Mouse (Mus musculus) small intestine, adult 2 months (tissue): ENCODE results near the gene Acad9. TPM values are rescaled to one million over a fixed set of nuclear protein-coding genes. Genes with fewer than 3 reads are reported as not detected.
"Not testable (repeated sequence)": the region's sequence is repeated elsewhere in the genome, so short reads cannot be mapped to it uniquely, and the experiment has no call there.

Source experiments
- H3K27ac ChIP-seq: fragments of 200-500 bp; 2 replicates; pipeline ENCODE4 v1.5.1; 2012; ENCODE audit warnings: low read depth, low read length, control low read depth, inconsistent platforms; ENCODE audit not compliant: insufficient read depth
- H3K27me3 ChIP-seq: fragments of 200-500 bp; 2 replicates; pipeline ENCODE4 v1.6.1; 2012; ENCODE audit warnings: mild to moderate bottlenecking, moderate library complexity, low read length, inconsistent platforms; ENCODE audit not compliant: control insufficient read depth, insufficient read depth
- H3K36me3 ChIP-seq: fragments of 200-500 bp; 2 replicates; pipeline ENCODE4 v1.6.1; 2012; ENCODE audit warnings: mild to moderate bottlenecking, low read length, control low read depth, inconsistent platforms; ENCODE audit not compliant: control insufficient read depth, insufficient read depth
- H3K4me1 ChIP-seq: fragments of 200-500 bp; 2 replicates; pipeline ENCODE4 v1.6.1; 2012; ENCODE audit warnings: low read length, inconsistent platforms, mixed read lengths; ENCODE audit not compliant: control insufficient read depth, insufficient read depth, insufficient read length
- H3K4me3 ChIP-seq: fragments of 200-500 bp; 2 replicates; pipeline ENCODE4 v1.5.1; 2012; ENCODE audit warnings: low read depth, mild to moderate bottlenecking, control low read depth, inconsistent platforms, low read length, moderate library complexity
- CTCF ChIP-seq: fragments of 200-500 bp; IDR thresholded peaks from 2 replicates; pipeline ENCODE4 v1.5.1; 2012; ENCODE audit warnings: low read depth, mild to moderate bottlenecking, control low read depth, inconsistent platforms, low read length, moderate library complexity, mixed read lengths; ENCODE audit not compliant: insufficient replicate concordance, insufficient read length; ENCODE audit errors: extremely low read depth
- POLR2A ChIP-seq: fragments of 200-500 bp; IDR thresholded peaks from 2 replicates; pipeline ENCODE4 v1.6.1; 2012; ENCODE audit warnings: low read depth, mild to moderate bottlenecking, control low read depth, inconsistent platforms, low read length, moderate library complexity
- WGBS: fragments of 180-500 bp; shearing (Covaris S2); methylation state at CpG from one replicate; pipeline ENCODE4 v1.1.7; 2018; 5-methylcytosine and 5-hydroxymethylcytosine counted together
- polyA plus RNA-seq: library from polyadenylated mRNA; depleted of rRNA; stranded (reverse); fragments of >200 nt; gene quantifications from 2 replicates; pipeline ENCODE4 v1.2.3, GENCODE M21; 2012; rRNA removed

Gene Acad9
- polyA plus RNA-seq, 1 experiment, result 5.9 TPM

GRCm38 (mm10) chr3:36095371-36095770 lies 29.6 kb downstream of the Acad9 start:
- TF ChIP-seq POLR2A (no peak), CTCF (no peak)
- no peaks in the 10 kb centered on the region for H3K27me3 ChIP-seq
- H3K4me1 ChIP-seq, result no peaks in the 10 kb centered on the region
- peaks cover 5% of the 10 kb centered on the region; the same call in 1 of the 2 replicates for H3K36me3 ChIP-seq
- H3K4me3 ChIP-seq, result no peak overlapping the region
- WGBS, result 92% methylated on average over 2 of the region's 2 CpGs
- H3K27ac ChIP-seq, result no peak overlapping the region

- no peaks in the 10 kb centered on the region for H3K27me3 ChIP-seq
- no peaks in the 10 kb centered on the region for H3K36me3 ChIP-seq
- H3K27ac ChIP-seq, result no peak overlapping the region
- no peak overlapping the region for H3K4me3 ChIP-seq
- no peaks in the 10 kb centered on the region for H3K4me1 ChIP-seq
- TF ChIP-seq CTCF (no peak), POLR2A (no peak)
- WGBS, result 76% methylated on average over 4 of the region's 4 CpGs
These were observed 50.3 kb downstream of the Acad9 start for GRCm38 (mm10) chr3:36116076-36116475.

- H3K4me3 ChIP-seq, result no peak overlapping the region
- TF ChIP-seq POLR2A (no peak), CTCF (no peak)
- no peaks in the 10 kb centered on the region for H3K4me1 ChIP-seq
- no peak overlapping the region for H3K27ac ChIP-seq
- H3K36me3 ChIP-seq, result no peaks in the 10 kb centered on the region
- H3K27me3 ChIP-seq, result no peaks in the 10 kb centered on the region
These were observed 54.1 kb downstream of the Acad9 start for GRCm38 (mm10) chr3:36119684-36120548.

- H3K27ac ChIP-seq, H3K27me3 ChIP-seq, H3K4me3 ChIP-seq, H3K4me1 ChIP-seq, H3K36me3 ChIP-seq: not testable (repeated sequence)
- 80% methylated on average over 9 of the region's 9 CpGs for WGBS
These were observed 60.4 kb downstream of the Acad9 start for GRCm38 (mm10) chr3:36126176-36126575.

DNA sequence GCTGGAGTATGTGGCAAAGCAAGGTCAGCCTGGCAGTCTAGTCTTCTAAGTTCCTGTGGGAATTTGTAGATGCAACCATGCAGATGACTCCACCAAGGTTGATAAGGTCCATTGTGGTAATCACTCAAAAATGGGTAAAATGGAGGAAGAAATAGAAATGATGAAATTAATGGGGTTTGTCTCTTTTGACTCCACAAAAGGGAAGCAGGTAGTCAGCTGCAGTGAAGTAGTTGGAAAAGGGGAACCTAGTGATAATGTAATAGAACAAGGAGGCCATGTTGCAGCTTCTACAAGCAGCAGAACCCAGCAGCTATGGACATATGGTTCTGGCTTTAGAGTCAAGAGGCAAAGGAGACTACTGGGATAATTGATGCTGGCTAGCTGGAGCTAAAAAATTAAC lies 70.4 kb downstream of the Acad9 start:
- TF ChIP-seq CTCF, result no peak
- no peak for TF ChIP-seq POLR2A
- no peaks in the 10 kb centered on the region for H3K4me1 ChIP-seq
- no peak overlapping the region for H3K4me3 ChIP-seq
- no peak overlapping the region for H3K27ac ChIP-seq
- H3K27me3 ChIP-seq, result no peaks in the 10 kb centered on the region
- H3K36me3 ChIP-seq, result no peaks in the 10 kb centered on the region

DNA sequence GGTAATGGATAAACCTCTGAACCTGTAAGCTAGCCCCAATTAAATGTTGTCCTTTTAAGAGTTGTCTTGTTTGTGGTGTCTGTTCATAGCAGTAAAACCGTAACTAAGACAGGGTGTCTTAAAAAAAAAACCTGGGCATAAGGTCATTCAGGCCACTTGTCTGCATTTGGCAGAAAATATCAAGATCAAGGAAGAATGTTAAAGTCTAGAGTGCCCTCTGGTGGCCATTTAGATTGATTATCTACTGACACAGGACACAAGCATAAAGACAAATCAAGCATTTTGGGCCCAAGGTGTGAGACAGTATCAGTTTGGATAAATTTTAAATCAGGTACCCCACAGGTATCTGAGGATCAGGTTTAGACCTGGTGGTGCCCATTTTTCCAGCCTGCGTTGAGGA lies 71.8 kb downstream of the Acad9 start:
- 32% methylated on average over 2 of the region's 2 CpGs for WGBS
- Histone ChIP-seq H3K36me3 (no peaks in the 10 kb centered on the region), H3K27me3 (no peaks in the 10 kb centered on the region), H3K4me1 (no peaks in the 10 kb centered on the region), H3K27ac (no peak overlapping the region), H3K4me3 (no peak overlapping the region)
- TF ChIP-seq POLR2A (no peak), CTCF (no peak)

- no peak for TF ChIP-seq POLR2A
- TF ChIP-seq CTCF, result no peak
- no peaks in the 10 kb centered on the region for H3K36me3 ChIP-seq
- no peaks in the 10 kb centered on the region for H3K4me1 ChIP-seq
- H3K4me3 ChIP-seq, result no peak overlapping the region
- 78% methylated on average over 1 of the region's 1 CpGs for WGBS
- no peaks in the 10 kb centered on the region for H3K27me3 ChIP-seq
- no peak overlapping the region for H3K27ac ChIP-seq
These were observed 72.4 kb downstream of the Acad9 start for GRCm38 (mm10) chr3:36138171-36138660.

- TF ChIP-seq POLR2A (no peak), CTCF (no peak)
- Histone ChIP-seq H3K27ac (no peak overlapping the region), H3K36me3 (no peaks in the 10 kb centered on the region), H3K27me3 (no peaks in the 10 kb centered on the region), H3K4me1 (no peaks in the 10 kb centered on the region), H3K4me3 (no peak overlapping the region)
These were observed 73.2 kb downstream of the Acad9 start for GRCm38 (mm10) chr3:36138996-36139395.

Other genes with a start within 250 kb of the Acad9 start
- gene Dcun1d1, start 128.5 kb upstream of the Acad9 start, polyA plus RNA-seq, result 0.50 and 4.6 TPM in 2 replicates
- gene Mccc1, start 65.3 kb upstream of the Acad9 start, polyA plus RNA-seq, result 3.7 and 7.1 TPM in 2 replicates
- not detected in 2 replicates for gene Ccdc144b, start 12.4 kb upstream of the Acad9 start, polyA plus RNA-seq
- gene D3Ertd254e, start 85.0 kb downstream of the Acad9 start, polyA plus RNA-seq, result 0.13 and 0.29 TPM in 2 replicates
- gene Qrfpr, start 156.3 kb downstream of the Acad9 start, polyA plus RNA-seq, result not detected in 2 replicates